Mouse (Mus musculus) urinary bladder, postnatal 14 days (tissue): Measurements from ENCODE around the gene Neurod1.

Experiments used
- DNase-seq: peaks from one replicate; pipeline ENCODE4 v3.0.0; 2021; ENCODE audit warnings: low spot score

Neurod1 gene

DNA sequence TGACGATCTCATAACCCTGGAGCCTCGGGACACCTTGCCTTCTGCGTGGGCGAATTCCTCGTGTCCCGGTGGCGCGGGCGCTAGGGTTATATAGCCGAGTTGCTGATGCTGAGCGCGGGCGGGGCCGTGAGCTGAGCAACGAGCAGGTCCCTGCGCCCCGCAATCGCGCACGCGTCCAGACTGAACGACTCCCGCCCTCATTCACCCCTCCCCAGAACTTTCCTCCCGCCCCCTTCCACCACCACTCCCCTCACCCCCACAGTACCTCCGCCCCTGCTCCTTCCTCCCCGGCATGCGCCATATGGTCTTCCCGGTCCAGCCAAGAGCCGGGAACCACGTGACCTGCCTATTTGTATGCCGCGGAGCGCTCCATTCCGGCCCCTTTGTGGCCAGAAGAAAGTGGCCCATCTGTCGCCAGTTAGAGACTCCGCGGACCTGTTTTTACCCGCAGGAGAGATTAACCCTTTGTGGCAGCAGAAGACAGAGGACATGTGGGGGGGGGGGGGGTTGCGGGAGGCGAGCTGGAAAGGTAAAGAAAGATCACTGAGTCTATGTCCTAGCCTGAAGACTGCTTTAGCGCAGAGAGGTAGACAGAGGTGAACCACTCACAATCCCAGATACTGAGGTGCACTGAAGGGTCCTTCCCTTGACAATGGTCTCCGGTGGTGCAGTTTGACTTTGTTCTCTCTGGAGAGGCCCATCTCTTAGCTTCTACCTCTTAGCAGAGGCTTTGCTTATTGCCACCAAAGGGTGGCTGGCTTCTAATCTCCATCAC lies at the start of gene Neurod1, which contains the start of gene Cerkl:
TSS of gene Neurod1 (minus strand) at position 177 of the 775 bp plus-strand sequence.
TSS of gene Cerkl (minus strand) at position 211 of the 775 bp plus-strand sequence.
- DNase-seq, result no peak

DNA sequence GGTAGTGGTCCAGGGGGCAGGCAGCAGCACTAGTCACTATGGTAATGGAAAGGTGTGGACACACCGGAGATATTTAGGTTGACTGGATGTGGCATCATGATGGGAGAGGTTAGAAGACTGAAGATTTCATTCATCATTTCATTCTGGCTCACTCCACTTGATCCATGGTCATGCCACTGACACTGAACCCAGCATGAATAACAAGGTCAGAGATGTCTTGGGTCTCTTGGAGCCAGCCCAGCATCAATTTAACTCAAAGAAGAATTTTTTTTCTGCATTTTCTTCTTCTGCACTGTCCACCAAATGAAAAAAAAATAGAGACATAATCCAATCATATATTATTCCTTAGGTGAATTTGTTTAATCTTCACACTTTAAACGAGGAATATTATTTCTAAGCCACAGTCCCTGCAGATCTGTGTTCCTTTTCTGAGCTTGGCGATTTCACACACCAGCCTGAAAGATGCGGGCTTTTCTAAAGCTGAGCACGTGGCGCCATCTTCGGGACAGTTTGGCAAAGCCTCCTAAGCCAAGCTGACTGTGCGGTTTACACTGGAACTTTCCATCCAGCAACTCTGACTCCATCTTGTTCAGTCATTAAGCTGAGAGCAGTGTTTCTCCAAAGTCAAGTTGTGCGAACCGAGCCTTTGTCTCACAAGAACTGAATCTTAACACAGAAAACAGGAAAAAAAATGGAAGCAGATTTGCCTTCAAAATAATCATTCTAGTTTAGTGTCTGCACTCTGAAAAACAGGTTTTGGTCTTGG lies 42.6 kb upstream of the Neurod1 start:
- peak; percentile 64 for DNase-seq

- no peak for DNase-seq
Observed at GRCm38 (mm10) chr2:79485127-79485526, 28.6 kb upstream of the Neurod1 start.

DNA sequence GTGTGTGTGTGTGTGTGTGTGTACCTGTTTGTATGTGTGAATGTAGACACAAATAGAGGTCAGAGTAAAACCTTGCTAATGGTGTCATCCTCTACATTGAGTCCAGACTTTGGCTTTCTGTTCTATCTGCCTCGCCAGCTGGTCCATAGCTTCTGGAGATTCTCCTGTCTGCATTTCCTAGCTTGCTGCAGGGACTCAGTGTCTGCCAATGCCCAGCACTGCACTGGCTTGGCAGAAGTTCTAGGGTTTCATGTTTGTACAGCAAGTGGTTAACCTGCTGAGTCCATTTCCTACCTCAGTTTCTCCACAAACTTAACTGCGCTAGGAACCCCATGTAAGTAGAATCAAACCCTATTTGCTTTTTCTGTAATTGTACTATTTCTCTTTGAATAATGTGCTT lies 26.0 kb upstream of the Neurod1 start:
- no peak for DNase-seq

DNA sequence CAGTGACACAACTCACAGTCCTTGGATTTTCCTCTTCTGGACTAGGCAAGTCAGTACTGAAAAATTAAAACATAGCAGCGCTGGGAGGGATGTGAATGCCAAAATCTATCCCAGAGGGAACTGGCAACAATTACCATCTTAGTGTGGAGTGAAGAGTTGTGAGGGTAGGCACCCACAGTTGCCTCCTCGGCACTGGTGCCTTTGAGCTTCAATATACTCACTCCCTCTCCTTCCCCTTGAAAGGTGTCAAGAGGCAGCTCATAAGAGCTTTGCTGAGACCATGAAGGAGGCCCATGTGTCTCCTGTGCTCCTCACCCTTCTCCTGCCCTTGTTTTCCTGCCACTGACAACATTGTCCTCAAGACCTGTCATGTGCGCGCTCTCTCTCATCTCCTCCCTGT lies 5.9 kb upstream of the Neurod1 start:
- DNase-seq, result no peak

DNA sequence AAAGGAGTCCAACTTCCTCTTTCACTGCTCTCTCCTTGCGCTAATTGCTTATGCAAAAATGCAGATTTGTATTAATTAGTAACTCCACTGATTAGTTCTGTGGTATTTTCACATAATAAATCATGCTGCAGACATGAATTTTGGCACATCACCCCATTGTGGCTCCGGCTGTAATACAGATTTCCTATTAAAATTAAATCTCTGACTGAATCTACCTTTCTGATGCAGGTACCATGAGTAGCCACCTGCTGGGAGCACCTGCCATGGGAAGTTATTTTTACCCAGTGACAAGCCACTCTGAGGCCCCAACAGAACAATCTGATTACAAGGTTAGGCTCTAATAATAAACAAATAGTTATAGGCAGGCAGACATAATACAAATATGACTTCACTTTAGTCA lies 5.3 kb upstream of the Neurod1 start:
- DNase-seq, result no peak

- peak; percentile 13 for DNase-seq
Observed at GRCm38 (mm10) chr2:79460586-79460985, 4.0 kb upstream of the Neurod1 start.

DNA sequence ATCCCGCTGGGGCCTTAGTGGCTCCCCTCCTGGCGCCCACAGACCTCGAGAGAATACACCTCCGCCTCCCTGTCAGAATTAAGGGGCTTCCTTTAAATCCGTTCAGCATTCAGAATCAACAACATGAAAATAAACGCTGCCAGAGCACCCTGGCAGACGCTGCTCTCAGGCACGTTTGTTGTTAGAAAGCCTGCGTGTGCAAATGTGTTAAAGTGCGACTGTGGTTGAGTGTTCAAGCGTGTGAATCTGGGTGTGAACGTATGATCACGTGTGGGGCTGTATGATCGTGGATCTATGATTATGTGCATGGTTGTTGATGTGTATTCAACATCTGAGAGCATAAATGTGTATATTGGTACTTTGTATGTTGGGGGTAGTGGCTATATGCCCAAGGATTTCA lies 3.6 kb upstream of the Neurod1 start:
- no peak for DNase-seq

DNA sequence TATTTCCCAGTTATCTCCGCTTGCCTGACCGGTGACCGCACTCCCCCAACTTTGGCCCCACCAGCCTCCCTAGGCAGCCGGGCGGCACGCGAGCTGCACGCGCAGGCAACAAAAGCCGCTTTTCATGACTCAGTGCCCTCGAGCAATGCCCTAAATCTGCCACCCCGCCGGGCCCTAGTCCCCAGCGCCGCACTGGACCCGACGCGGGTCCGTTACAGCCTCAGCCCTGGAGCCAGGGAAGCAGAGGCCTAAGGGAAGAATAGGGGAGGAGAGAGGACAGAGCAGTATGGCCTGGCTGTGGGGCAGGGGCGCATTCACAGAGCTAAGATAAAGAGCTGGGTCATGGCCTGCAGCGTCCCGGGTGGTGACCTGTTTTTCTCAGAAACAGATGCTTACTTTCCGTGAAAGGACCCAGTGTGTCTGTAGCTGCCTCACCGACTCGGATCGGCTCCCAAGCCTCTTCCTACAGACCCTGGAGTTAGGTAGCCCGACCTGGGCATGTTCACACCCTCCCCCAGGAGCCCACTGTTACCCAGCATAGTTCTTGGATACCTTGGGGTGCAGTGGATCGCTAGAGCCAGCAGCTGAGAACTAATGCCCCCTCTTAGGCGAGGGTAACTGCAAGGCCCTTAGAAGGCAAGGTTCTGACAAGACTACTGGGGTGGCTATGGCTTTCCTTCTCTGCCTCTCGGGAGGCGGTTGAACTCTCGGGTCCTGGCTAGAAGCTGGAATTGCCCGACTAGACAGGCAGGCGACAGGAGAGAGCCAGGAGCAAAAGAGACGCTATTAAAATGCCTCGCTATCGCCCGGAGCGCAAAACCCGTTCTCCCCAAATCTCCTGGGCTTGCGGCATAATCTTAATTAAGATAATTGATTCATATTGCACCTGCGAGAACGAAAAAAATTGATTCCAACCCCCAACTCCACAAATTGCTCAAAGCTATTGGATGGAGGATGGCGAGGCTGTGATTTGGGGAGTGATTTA lies 2.8 kb upstream of the Neurod1 start:
- no peak for DNase-seq

DNA sequence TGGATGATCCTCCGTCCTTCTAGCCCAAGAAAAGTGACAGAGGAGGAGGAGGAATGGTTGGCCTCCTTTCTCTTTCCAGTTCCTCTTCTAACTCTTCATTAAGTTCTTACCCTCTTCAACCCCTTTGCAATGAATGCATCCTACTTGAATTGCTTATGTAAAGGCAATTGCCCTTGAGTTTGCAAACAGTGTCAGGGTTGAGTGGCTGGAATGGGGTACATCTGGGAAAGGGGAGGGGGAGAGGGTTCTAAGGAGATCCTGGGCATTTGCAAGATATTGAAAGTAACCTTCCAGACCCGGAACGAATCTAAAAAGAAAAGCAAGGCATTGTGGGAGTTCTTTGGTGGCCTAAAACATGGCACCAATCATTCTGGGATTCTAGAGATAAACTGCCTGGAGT lies 1.4 kb upstream of the Neurod1 start:
- DNase-seq, result no peak

DNA sequence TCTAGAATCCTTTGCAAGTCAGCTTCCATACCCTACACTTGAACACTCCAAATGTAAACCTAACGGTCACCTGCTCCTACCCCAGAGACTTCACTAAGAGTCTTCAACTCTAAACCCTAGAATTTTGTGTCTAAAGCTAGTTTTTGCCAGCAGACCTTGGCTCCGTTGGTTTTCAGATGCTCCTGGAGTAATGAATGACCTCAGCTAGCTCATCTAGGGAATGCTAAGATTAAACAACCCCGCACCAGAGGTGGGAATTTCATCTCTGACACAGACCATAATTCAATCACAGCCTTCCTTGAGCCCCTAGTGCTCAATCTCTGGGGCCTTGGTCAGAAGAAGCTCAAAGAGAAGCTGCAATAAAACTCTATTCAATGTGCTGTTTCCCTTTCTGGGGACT lies 883 bp upstream of the Neurod1 start:
- DNase-seq, result no peak

DNA sequence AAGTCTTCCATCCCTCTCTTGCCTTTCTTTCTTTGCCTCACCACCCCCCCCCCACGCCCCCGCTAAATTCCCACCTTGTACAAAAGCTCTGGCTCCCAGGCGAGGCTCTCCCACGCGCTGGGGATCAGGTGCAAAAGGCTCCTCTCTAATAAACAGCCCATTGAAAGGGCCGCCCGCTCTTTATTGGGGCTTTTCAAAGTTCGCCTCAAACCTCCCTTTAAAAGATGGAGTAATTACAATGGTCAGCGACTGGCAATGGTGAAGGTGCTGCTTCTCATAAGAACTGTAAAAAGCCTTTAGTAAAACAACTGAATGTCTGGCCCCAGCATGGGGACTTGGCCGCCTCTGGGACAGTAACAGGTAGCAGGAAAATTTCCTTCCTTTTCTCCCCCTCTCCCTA lies 905 bp downstream of the Neurod1 start:
- no peak for DNase-seq

- DNase-seq, result no peak
Observed at GRCm38 (mm10) chr2:79454786-79455446, 1.6 kb downstream of the Neurod1 start.

- peak; percentile 78 for DNase-seq
Observed at GRCm38 (mm10) chr2:79453901-79454781, 2.4 kb downstream of the Neurod1 start.

DNA sequence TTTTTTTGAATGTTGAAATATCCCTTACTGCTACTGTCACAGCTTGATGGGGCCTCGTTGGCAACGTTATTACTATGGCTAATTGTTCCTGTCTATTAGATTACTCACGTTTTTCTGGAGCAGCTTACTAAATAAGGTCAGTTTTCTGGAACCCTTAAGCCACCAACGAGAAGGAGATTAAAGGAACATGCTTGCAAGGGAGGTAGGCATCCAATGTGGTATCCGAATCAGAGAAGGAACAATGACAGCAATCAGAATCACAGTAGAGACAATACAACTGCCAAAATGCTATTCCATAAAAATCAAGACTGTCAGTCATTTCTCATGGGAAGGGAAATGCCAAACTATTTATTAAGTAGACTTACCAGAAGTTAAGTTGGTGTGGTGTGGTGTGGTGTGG lies 5.1 kb downstream of the Neurod1 start:
- no peak for DNase-seq

DNA sequence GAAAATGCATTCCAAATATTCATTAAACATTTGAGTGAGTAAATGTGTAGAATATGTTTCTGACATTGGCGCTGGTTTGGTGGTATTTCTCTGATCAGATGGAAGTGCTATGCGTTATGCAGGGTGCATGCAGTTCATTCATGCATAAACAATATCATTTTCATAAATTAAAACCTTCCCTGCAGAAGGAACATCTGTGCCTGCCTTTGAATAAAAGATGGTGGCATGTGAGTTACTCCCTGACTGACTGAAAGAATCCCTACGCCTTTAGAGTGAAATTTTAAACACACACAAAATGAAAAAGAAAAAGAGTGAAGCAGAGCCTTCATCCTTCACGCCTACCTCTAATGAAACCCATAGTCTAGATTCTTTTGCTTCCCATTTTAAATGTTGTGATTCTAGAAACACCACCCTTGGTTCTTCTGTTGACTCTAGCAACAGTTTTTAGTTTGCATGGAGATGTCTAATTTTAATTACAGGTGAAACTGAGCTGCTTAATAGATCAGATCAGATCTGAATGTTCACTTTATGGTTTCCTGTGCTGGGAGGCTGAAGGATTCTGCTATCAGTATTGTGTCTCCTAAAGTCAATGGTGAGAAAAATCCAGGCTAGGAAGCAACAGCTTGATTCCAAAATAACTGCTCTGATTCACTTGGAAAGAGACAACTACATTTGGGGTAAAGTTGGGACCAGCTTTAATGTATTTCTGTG lies 5.7 kb downstream of the Neurod1 start:
- DNase-seq, result no peak

DNA sequence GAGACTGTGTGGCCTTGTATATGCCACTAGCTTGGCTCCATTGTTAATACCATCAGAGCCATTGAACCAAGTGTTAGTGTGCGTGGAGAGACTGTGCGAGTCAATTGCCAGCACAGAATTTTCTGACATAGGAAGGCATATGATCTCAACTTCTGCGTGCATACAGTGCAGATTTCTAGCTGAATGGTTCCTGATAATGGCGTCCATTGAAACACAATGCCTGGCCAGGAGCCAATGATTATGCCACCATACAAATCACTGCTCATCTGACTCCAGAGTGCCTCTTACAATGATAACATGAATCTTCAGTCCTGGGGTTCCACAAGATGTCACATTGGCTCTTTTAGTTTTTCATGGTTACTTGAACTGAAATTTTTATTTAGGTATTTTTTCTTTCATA lies 7.2 kb downstream of the Neurod1 start:
- no peak for DNase-seq

- no peak for DNase-seq
Observed at GRCm38 (mm10) chr2:79447198-79447597, 9.4 kb downstream of the Neurod1 start.

GRCm38 (mm10) chr2:79443861-79444620 lies 12.5 kb downstream of the Neurod1 start:
- DNase-seq, result no peak
